Mouse (Mus musculus): ENCODE measurements around the gene Ankrd61.

Ankrd61 gene

DNA sequence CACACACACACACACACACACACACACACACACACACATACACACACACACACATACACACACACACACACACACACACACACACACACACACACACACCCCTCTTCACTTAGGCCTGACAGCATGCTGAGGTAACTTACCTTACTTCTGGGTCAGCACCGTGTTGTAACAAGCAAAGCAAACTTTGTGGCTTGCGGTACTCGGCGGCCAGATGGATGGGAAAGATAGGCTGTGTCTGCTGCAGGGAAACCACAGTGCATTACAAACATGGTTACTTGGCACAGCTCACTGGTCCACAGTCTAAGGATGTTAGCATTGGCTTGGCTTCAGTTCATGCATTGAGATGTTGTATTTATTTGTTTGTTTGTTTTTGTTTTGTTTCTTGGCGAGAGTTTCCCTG is 4.1 kb downstream of the Ankrd61 start:
- DNase-seq (ENCODE audit: low read depth): peak; percentile 29

DNA sequence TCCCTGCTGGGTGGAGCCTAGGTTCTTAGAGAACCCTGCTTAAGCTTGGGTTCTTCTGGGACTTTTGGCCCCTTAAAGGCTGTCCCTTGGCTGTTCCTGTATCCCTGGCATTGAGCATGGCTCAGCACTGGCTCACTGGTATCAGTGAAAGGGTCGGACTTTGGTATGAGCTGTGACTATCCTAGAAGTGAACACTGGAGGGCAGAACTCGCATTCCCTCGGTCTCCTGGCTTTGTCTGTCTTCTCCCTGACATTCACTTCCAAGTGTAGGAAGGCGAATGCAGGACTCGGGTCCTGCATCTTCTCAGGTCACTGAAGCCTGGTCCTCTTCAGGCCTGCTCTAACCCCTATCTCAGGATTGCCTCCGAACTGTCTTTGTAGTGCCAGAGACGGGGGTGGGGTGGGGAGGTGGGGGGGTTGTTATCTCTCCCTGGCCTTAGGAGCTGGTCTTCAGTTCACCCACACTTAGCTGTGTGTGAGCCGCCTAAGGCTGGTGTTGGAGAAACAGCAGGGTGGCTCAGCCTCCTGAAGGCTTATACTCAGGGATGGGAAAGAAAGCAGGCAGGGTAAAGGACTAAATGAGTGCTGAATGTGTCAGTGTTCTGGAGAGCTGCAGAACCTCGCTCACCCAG is 5.1 kb downstream of the Ankrd61 start:
- no peak for DNase-seq (ENCODE audit: low read depth)

DNA sequence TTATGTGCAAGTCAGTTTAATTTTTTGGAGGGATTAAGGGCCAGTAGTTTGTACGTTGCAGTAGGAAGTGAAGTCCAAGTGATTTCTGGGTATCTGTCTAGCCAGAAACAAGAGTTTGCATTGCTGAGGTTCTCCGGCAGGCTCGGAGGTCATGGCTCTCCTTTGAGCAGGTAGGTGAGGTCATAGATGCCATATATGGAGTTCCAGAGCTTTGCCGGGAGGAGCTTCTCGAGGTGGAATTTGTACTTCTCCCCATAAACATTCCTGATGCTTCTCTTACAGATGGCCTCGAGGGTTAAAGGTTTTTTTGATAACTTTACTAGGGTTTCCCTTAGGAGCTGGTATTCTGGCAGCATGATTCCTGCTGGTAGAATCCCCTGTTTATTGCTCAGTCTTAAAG is 6.7 kb downstream of the Ankrd61 start:
- no peak for DNase-seq (ENCODE audit: low read depth)

DNA sequence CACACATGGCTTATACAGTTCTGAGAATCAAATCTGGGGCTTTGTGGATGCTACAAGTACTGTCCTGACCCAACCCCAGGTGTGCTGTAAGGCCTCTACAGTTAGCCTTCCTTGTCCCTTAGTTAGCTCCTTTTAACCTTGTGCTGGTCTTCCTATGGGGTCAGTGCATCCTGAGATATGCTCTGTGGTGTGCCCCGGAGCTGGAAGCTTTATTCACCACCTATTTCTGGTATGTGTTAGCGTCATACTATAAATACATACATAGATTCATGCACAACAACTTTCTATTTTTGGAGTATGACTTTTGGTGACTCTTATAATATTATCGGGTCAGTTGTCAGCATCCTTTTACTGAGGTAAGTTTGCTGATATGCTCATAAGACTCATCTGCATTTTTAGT is 12.2 kb downstream of the Ankrd61 start:
- no peak for DNase-seq (ENCODE audit: low read depth)

DNA sequence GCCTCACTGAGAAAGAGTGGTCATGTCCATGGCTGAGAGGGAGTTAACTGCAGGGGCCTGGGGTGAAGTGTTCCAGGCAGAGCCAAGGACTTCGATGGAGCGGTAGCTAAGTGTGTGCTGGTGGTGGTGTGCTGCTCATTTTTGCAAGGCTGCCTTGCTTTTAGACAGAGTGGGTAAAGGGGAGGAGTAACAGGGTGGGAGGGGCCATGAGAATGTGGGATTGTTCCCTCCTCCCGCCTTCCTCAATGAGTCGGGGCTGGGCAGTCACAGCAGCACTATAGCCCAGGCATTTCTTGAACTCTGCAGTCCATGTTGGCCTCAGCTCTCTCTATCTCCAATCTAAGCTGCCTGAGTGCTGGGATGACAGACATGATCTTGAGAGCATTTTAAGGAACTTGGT is 22.9 kb downstream of the Ankrd61 start:
- no peak for DNase-seq (ENCODE audit: low read depth)

DNA sequence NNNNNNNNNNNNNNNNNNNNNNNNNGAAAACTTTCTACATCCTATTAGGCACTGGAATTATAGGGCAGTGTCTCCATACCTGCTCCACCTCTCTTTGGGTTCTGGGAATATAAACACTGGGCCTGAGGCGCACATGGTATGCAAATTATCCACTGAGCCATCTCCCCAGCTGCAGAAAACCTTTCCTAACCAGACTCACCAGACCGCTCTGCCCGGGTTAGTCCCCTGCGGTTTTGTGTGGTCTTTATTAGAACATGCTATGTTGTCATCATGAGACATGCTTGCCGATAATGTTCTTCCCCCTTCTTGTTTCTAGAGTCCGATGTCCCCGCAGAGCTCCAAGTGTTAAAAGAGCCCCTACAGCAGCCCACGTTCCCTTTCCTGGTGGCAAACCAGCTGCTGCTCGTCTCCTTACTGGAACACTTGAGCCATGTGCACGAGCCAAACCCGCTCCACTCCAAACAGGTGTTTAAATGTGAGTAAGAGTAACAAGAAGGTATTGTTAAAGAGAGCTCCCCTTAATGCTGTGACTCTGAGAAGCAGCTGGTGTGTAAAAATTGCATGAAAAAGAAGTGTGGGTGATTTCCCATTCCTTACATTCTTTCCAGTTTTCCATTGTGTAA is 25.8 kb downstream of the Ankrd61 start:
- no peak for DNase-seq (ENCODE audit: low read depth)
